7 mouse cellular contexts compared by ENCODE assay signal in the genomic region with DNA sequence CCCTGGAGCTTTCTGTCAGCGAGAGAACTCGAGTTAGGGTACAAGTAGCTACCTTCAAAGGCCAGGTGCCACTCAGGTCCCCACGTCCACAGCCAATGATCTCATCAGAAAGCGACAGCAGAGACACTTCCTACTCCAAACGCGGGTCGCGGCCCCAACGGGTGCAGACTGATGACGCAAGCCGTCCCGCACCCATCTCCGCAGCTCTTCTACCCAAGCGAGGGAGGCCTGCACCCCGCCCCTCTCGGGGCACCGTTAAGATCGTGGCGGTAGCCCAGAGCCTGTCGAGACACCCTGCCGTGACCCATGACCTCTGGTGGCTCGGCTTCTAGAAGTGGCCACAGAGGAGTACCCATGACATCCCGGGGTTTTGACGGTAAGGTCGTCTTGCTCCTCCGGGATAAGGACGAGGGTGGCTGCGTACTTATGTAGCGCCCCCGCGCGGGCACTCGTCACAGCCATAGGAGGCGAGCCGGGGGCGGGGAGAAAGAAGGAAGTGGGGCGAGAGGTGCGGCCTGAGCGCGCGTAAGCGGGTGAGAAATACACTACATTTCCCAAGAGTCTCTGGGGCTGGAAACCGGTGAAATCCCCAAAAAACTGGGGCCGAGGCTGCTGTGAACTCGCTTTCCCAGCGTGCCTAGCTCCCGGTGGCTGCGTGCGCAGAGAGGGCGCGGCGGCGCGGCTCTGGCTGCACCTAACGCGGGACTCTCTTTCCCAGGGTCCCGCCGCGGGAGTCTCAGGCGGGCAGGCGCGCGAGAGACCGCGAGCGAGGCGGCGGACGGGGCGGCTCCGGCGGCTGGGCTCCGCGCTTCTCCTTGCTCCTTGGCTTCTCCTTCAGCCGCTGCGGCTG. TPM values are rescaled to one million over a fixed set of nuclear protein-coding genes. Genes with fewer than 3 reads are reported as not detected.
DNase-seq lines count a peak whose midpoint lies in the region; ATAC-seq lines count a peak whose summit lies in the region.

Tpr (plus strand) TSS at position 201 of the 850 bp plus-strand sequence.
Odr4 (minus strand) TSS at position 443 of the 850 bp plus-strand sequence.

- no peaks in the 10 kb centered on the region for H3K36me3 ChIP-seq in intestine, embryonic 16.5 days (ENCODE audit: control insufficient read depth, insufficient read depth, low read length)
- peaks cover 9% of the 10 kb centered on the region for H3K36me3 ChIP-seq in midbrain, embryonic 11.5 days (ENCODE audit: control insufficient read depth, insufficient read depth, low read length)

- H3K27me3 ChIP-seq in intestine, embryonic 16.5 days (replicated peaks; ENCODE audit: control insufficient read depth, insufficient read depth, low read length), result no peaks in the 10 kb centered on the region
- H3K27me3 ChIP-seq in midbrain, embryonic 11.5 days (ENCODE audit: control insufficient read depth, insufficient read depth, low read length), result no peaks in the 10 kb centered on the region

- intact Hi-C loops in left cerebral cortex, postnatal 36 days (cut with DNase I), result loop anchor here (2.0 kb wide), 1 partner anchor 1036 kb away; the partner anchor contains the start of genes Swt1 and Trmt1l

- H3K4me2 ChIP-seq in intestine, embryonic 16.5 days (ENCODE audit: low read depth, low read length), result peak within 1 kb of the TSS; percentile 65
- H3K4me2 ChIP-seq in midbrain, embryonic 11.5 days, result peak within 1 kb of the TSS; percentile 53

- H3K9me3 ChIP-seq in intestine, embryonic 16.5 days (ENCODE audit: control insufficient read depth, low read length), result no peaks in the 10 kb centered on the region
- no peaks in the 10 kb centered on the region for H3K9me3 ChIP-seq in midbrain, embryonic 11.5 days (ENCODE audit: control insufficient read depth, low read length)

- 0 out of 2 replicates have a peak, but pooled peaks cover 4% of the 10 kb centered on the region for H3K4me1 ChIP-seq in intestine, embryonic 16.5 days (ENCODE audit: control insufficient read depth, insufficient read depth, low read length)
- H3K4me1 ChIP-seq in midbrain, embryonic 11.5 days (ENCODE audit: control insufficient read depth, insufficient read depth, low read length), result peaks cover 5% of the 10 kb centered on the region; the same call in 1 of the 2 replicates

- peak within 1 kb of the TSS; percentile 95 for H3K27ac ChIP-seq in intestine, embryonic 16.5 days (ENCODE audit: low read length)
- peak within 1 kb of the TSS; percentile 80 for H3K27ac ChIP-seq in midbrain, embryonic 11.5 days (ENCODE audit: low read depth, low read length)

- under 1% methylated on average over 76 of the region's 76 CpGs for WGBS in intestine, embryonic 16.5 days
- under 1% methylated on average over 67 of the region's 76 CpGs for WGBS in midbrain, embryonic 11.5 days

- H3K4me3 ChIP-seq in intestine, embryonic 16.5 days (ENCODE audit: low read length), result peak within 1 kb of the TSS; percentile 86
- peak within 1 kb of the TSS; percentile 71 for H3K4me3 ChIP-seq in midbrain, embryonic 11.5 days (ENCODE audit: low read depth, low read length)

- DNase-seq in adrenal gland, adult 8-10 months, result peak; percentile 99
- DNase-seq in embryo, embryonic 9.5 days (ENCODE audit: extremely low spot score), result peak; percentile 99
- DNase-seq in gastrocnemius, postnatal 4 days (ENCODE audit: low spot score in 2 of 2), result peak; percentile 98
- DNase-seq in left cerebral cortex, postnatal 36 days (ENCODE audit: low spot score in 2 of 2), result peak; percentile 100
- peak; percentile 99 for DNase-seq in midbrain, embryonic 11.5 days (ENCODE audit: low spot score, missing footprints)
- DNase-seq in skeletal muscle tissue, adult 2 months (ENCODE audit: low read depth, low spot score), result peak; percentile 98

- ATAC-seq in intestine, embryonic 16.5 days, result peak; percentile 99
- ATAC-seq in midbrain, embryonic 11.5 days (ENCODE audit: low FRiP score), result peak; percentile 97

- H3K9ac ChIP-seq in intestine, embryonic 16.5 days (ENCODE audit: low read depth, low read length), result peak within 1 kb of the TSS; percentile 90
- peak within 1 kb of the TSS; percentile 84 for H3K9ac ChIP-seq in midbrain, embryonic 11.5 days (ENCODE audit: low read length)

RNA-seq across cellular contexts. Expression of gene Tpr, which starts in this region (rescaled TPM):
- total RNA-seq in adrenal gland, adult 8-10 months (2022), result 100 to 1,000 TPM; 101 to 136 (median 117) TPM
- total RNA-seq in gastrocnemius, postnatal 4 days (2021), result 100 to 1,000 TPM; 124 to 130 TPM
- 106 and 120 TPM in 2 replicates for polyA plus RNA-seq in intestine, embryonic 16.5 days (2015; fragmentation: Nextera tagmentation; extraction: Ambion mirVana)
- total RNA-seq in left cerebral cortex, postnatal 36 days (2021), result 100 to 1,000 TPM in 1 of 2 experiments, 10 to 100 TPM in 1; 95.3 to 111 TPM
- polyA plus RNA-seq in midbrain, embryonic 11.5 days (2014; fragmentation: Nextera tagmentation; extraction: Ambion mirVana), result 176 and 180 TPM in 2 replicates

RNA-seq across cellular contexts. Expression of gene Odr4, which starts in this region (rescaled TPM):
- 10 to 100 TPM; 47.0 to 58.8 (median 50.4) TPM for total RNA-seq in adrenal gland, adult 8-10 months (2022)
- total RNA-seq in gastrocnemius, postnatal 4 days (2021), result 10 to 100 TPM; 26.0 to 26.5 TPM
- polyA plus RNA-seq in intestine, embryonic 16.5 days (2015; fragmentation: Nextera tagmentation; extraction: Ambion mirVana), result 33.9 and 38.8 TPM in 2 replicates
- total RNA-seq in left cerebral cortex, postnatal 36 days (2021), result 10 to 100 TPM; 43.5 to 53.5 TPM
- 36.2 and 40.5 TPM in 2 replicates for polyA plus RNA-seq in midbrain, embryonic 11.5 days (2014; fragmentation: Nextera tagmentation; extraction: Ambion mirVana)

Comparison
In these comparisons a context has a peak if more than half of its experiments do, and no peak if none do; other contexts are left out.
1. Peak in every context shown above with its lines: DNase-seq, ATAC-seq, H3K4me3 ChIP-seq and H3K27ac ChIP-seq.